Mouse (Mus musculus): ENCODE measurements around the gene Prrg3. TPM values are rescaled to one million over a fixed set of nuclear protein-coding genes. Genes with fewer than 3 reads are reported as not detected.

The Prrg3 gene
- polyA plus RNA-seq, 1 experiment from 2014 or later = 8.8 TPM

- H3K4me1 ChIP-seq = no peaks in the 10 kb centered on the region
- no peaks in the 10 kb centered on the region for H3K27me3 ChIP-seq
- ATAC-seq (replicated peaks) = no peak
- H3K27ac ChIP-seq (replicated peaks) = no peak overlapping the region
- no peak overlapping the region for H3K9ac ChIP-seq (replicated peaks)
- no peak overlapping the region for H3K4me3 ChIP-seq
- no peaks in the 10 kb centered on the region for H3K36me3 ChIP-seq
- H3K4me2 ChIP-seq (replicated peaks) = no peak overlapping the region
- WGBS = 95% methylated on average over 1 of the region's 1 CpGs
- no peaks in the 10 kb centered on the region for H3K9me3 ChIP-seq
Observed at GRCm38 (mm10) chrX:71983775-71984174, 21.4 kb downstream of the Prrg3 start.

GRCm38 (mm10) chrX:71991549-71991948, 29.1 kb downstream of the Prrg3 start, which contains the start of gene Cnga2:
Cnga2 (plus strand) TSS chrX:71991849.
- H3K36me3 ChIP-seq = no peaks in the 10 kb centered on the region
- H3K9me3 ChIP-seq = no peaks in the 10 kb centered on the region
- no peak within 1 kb of the TSS for H3K9ac ChIP-seq (replicated peaks)
- H3K27me3 ChIP-seq = no peaks in the 10 kb centered on the region
- H3K4me3 ChIP-seq = no peak within 1 kb of the TSS
- 90% methylated on average over 3 of the region's 3 CpGs for WGBS
- ATAC-seq (replicated peaks) = no peak
- H3K27ac ChIP-seq (replicated peaks) = no peak within 1 kb of the TSS
- no peaks in the 10 kb centered on the region for H3K4me1 ChIP-seq
- no peak within 1 kb of the TSS for H3K4me2 ChIP-seq (replicated peaks)

GRCm38 (mm10) chrX:71995972-71996371, 33.5 kb downstream of the Prrg3 start:
- ATAC-seq (replicated peaks) = no peak

GRCm38 (mm10) chrX:72009930-72010329, 47.5 kb downstream of the Prrg3 start:
- H3K36me3 ChIP-seq = no peaks in the 10 kb centered on the region
- no peaks in the 10 kb centered on the region for H3K9me3 ChIP-seq
- no peak overlapping the region for H3K9ac ChIP-seq (replicated peaks)
- no peaks in the 10 kb centered on the region for H3K27me3 ChIP-seq
- no peak overlapping the region for H3K27ac ChIP-seq (replicated peaks)
- H3K4me2 ChIP-seq (replicated peaks) = no peak overlapping the region
- H3K4me3 ChIP-seq = no peak overlapping the region
- H3K4me1 ChIP-seq = no peaks in the 10 kb centered on the region
- no peak for ATAC-seq (replicated peaks)

More at GRCm38 (mm10) chrX:71995972-71996371, 33.5 kb downstream of the Prrg3 start:
- no peaks in the 10 kb centered on the region for H3K4me1 ChIP-seq
- no peak overlapping the region for H3K9ac ChIP-seq (replicated peaks)
- no peaks in the 10 kb centered on the region for H3K36me3 ChIP-seq
- H3K9me3 ChIP-seq = no peaks in the 10 kb centered on the region
- 70% methylated on average over 1 of the region's 1 CpGs for WGBS
- no peak overlapping the region for H3K4me2 ChIP-seq (replicated peaks)
- H3K27ac ChIP-seq (replicated peaks) = no peak overlapping the region
- no peak overlapping the region for H3K4me3 ChIP-seq
- H3K27me3 ChIP-seq = no peaks in the 10 kb centered on the region

GRCm38 (mm10) chrX:72012236-72012635, 49.8 kb downstream of the Prrg3 start:
- H3K4me3 ChIP-seq = no peak overlapping the region
- no peaks in the 10 kb centered on the region for H3K27me3 ChIP-seq
- WGBS = 63% methylated on average over 9 of the region's 9 CpGs
- no peaks in the 10 kb centered on the region for H3K36me3 ChIP-seq
- ATAC-seq (replicated peaks) = no peak
- no peak overlapping the region for H3K9ac ChIP-seq (replicated peaks)
- H3K27ac ChIP-seq (replicated peaks) = no peak overlapping the region
- no peaks in the 10 kb centered on the region for H3K4me1 ChIP-seq
- no peak overlapping the region for H3K4me2 ChIP-seq (replicated peaks)
- H3K9me3 ChIP-seq = no peaks in the 10 kb centered on the region

- Histone ChIP-seq H3K4me1 (no peaks in the 10 kb centered on the region), H3K9me3 (no peaks in the 10 kb centered on the region), H3K36me3 (no peaks in the 10 kb centered on the region), H3K4me2 (replicated peaks) (no peak overlapping the region), H3K27me3 (no peaks in the 10 kb centered on the region), H3K4me3 (no peak overlapping the region), H3K9ac (replicated peaks) (no peak overlapping the region), H3K27ac (replicated peaks) (no peak overlapping the region)
- WGBS = 29% methylated on average over 3 of the region's 3 CpGs
- ATAC-seq (replicated peaks) = no peak
Observed at GRCm38 (mm10) chrX:72012804-72013203, 50.4 kb downstream of the Prrg3 start.

GRCm38 (mm10) chrX:72022241-72022640, 59.8 kb downstream of the Prrg3 start:
- no peak for ATAC-seq (replicated peaks)
- H3K27me3 ChIP-seq = no peaks in the 10 kb centered on the region
- no peaks in the 10 kb centered on the region for H3K4me1 ChIP-seq
- no peak overlapping the region for H3K4me2 ChIP-seq (replicated peaks)
- H3K4me3 ChIP-seq = no peak overlapping the region
- 91% methylated on average over 1 of the region's 1 CpGs for WGBS
- no peaks in the 10 kb centered on the region for H3K36me3 ChIP-seq
- no peak overlapping the region for H3K27ac ChIP-seq (replicated peaks)
- H3K9ac ChIP-seq (replicated peaks) = no peak overlapping the region
- H3K9me3 ChIP-seq = no peaks in the 10 kb centered on the region

Other genes starting within 250 kb of the Prrg3 start
- 51.7 and 52.1 TPM in 2 replicates for gene Vma21, start 146.7 kb upstream of the Prrg3 start, polyA plus RNA-seq (2015; fragmentation: Nextera tagmentation; extraction: Ambion mirVana)
- 0.31 and 0.38 TPM in 2 replicates for gene Gm1141, start 41.6 kb upstream of the Prrg3 start, polyA plus RNA-seq (2015; fragmentation: Nextera tagmentation; extraction: Ambion mirVana)
- gene Fate1, start 10.4 kb downstream of the Prrg3 start, polyA plus RNA-seq (2015; fragmentation: Nextera tagmentation; extraction: Ambion mirVana) = not detected in 2 replicates
- 0.09 TPM in 2 replicates for gene Cnga2, start 29.2 kb downstream of the Prrg3 start, polyA plus RNA-seq (2015; fragmentation: Nextera tagmentation; extraction: Ambion mirVana)